Mouse (Mus musculus): ENCODE measurements around the gene Snapc4. TPM values are rescaled to one million over a fixed set of nuclear protein-coding genes. Genes with fewer than 3 reads are reported as not detected.

Snapc4 gene
- total RNA-seq, 2 experiments from 2014 or later: 72.5 to 88.9 TPM

- peak; percentile 92 to 96 for DNase-seq (ENCODE audit: low spot score in 2 of 2)
- H3K27ac ChIP-seq: peak within 1 kb of the TSS; percentile 92
- H3K4me3 ChIP-seq: peak within 1 kb of the TSS; percentile 75
- peak; percentile 84 for TF ChIP-seq CTCF (conservative IDR thresholded peaks at IDR 0.05)
Measured at GRCm38 (mm10) chr2:26351358-26352290, 28.8 kb downstream of the Snapc4 start, which contains the start of gene Dnlz. Dnlz (minus strand) TSS chr2:26352110.

- no peak for DNase-seq (ENCODE audit: low spot score in 2 of 2)
- Histone ChIP-seq H3K4me3 (no peak overlapping the region), H3K27ac (peak overlapping the region; percentile 10; the same call in 1 of the 2 replicates)
- no peak for TF ChIP-seq CTCF (conservative IDR thresholded peaks at IDR 0.05)
Measured at GRCm38 (mm10) chr2:26348241-26348640, 32.2 kb downstream of the Snapc4 start.

GRCm38 (mm10) chr2:26342609-26343490, 37.6 kb downstream of the Snapc4 start:
- H3K27ac ChIP-seq: peak overlapping the region; percentile 63; the same call in 1 of the 2 replicates
- DNase-seq (ENCODE audit: low spot score in 2 of 2): no peak
- no peak overlapping the region for H3K4me3 ChIP-seq
- TF ChIP-seq CTCF (conservative IDR thresholded peaks at IDR 0.05): no peak

- Histone ChIP-seq H3K27ac (peak overlapping the region; percentile 63), H3K4me3 (no peak overlapping the region)
- DNase-seq (ENCODE audit: low spot score in 2 of 2): peak; percentile 58 to 61
- TF ChIP-seq CTCF (conservative IDR thresholded peaks at IDR 0.05): no peak
Measured at GRCm38 (mm10) chr2:26342044-26342443, 38.4 kb downstream of the Snapc4 start.

- no peak for DNase-seq (ENCODE audit: low spot score in 2 of 2)
- peak overlapping the region; percentile 63 for H3K27ac ChIP-seq
- no peak overlapping the region for H3K4me3 ChIP-seq
Measured at GRCm38 (mm10) chr2:26341510-26341981, 38.9 kb downstream of the Snapc4 start.

GRCm38 (mm10) chr2:26339204-26339551, 41.3 kb downstream of the Snapc4 start:
- no peak for DNase-seq (ENCODE audit: low spot score in 2 of 2)
- Histone ChIP-seq H3K4me3 (no peak overlapping the region), H3K27ac (peak overlapping the region; percentile 65; the same call in 1 of the 2 replicates)
- no peak for TF ChIP-seq CTCF (conservative IDR thresholded peaks at IDR 0.05)

More at GRCm38 (mm10) chr2:26341510-26341981, 38.9 kb downstream of the Snapc4 start:
- no peak for TF ChIP-seq CTCF (conservative IDR thresholded peaks at IDR 0.05)

GRCm38 (mm10) chr2:26338302-26339203, 41.9 kb downstream of the Snapc4 start:
- Histone ChIP-seq H3K27ac (peak overlapping the region; percentile 65; the same call in 1 of the 2 replicates), H3K4me3 (no peak overlapping the region)
- no peak for DNase-seq (ENCODE audit: low spot score in 2 of 2)
- TF ChIP-seq CTCF (conservative IDR thresholded peaks at IDR 0.05): no peak

GRCm38 (mm10) chr2:26330702-26331101, 49.8 kb downstream of the Snapc4 start:
- TF ChIP-seq CTCF (conservative IDR thresholded peaks at IDR 0.05): no peak
- peak overlapping the region; percentile 92 for H3K27ac ChIP-seq
- DNase-seq (ENCODE audit: low spot score in 2 of 2): no peak

GRCm38 (mm10) chr2:26330056-26330468, 50.4 kb downstream of the Snapc4 start:
- Histone ChIP-seq H3K4me3 (peak overlapping the region; percentile 37; the same call in 1 of the 2 replicates), H3K27ac (peak overlapping the region; percentile 92)
- no peak for DNase-seq (ENCODE audit: low spot score in 2 of 2)
- no peak for TF ChIP-seq CTCF (conservative IDR thresholded peaks at IDR 0.05)

More at GRCm38 (mm10) chr2:26330702-26331101, 49.8 kb downstream of the Snapc4 start:
- H3K4me3 ChIP-seq: peak overlapping the region; percentile 37; the same call in 1 of the 2 replicates

GRCm38 (mm10) chr2:26329402-26329801, 51.1 kb downstream of the Snapc4 start:
- H3K4me3 ChIP-seq: no peak overlapping the region
- TF ChIP-seq CTCF (conservative IDR thresholded peaks at IDR 0.05): no peak
- DNase-seq (ENCODE audit: low spot score in 2 of 2): peak; percentile 61 to 73
- H3K27ac ChIP-seq: peak overlapping the region; percentile 92

- no peak for TF ChIP-seq CTCF (conservative IDR thresholded peaks at IDR 0.05)
- no peak for DNase-seq (ENCODE audit: low spot score in 2 of 2)
- Histone ChIP-seq H3K4me3 (no peak overlapping the region), H3K27ac (no peak overlapping the region)
Measured at GRCm38 (mm10) chr2:26327852-26328251, 52.6 kb downstream of the Snapc4 start.

All from layer of hippocampus, adult 2 months (tissue).